In genomic region chr3:58714767-58715166, GRCm38 (mm10) we compare ENCODE assay signal across 21 mouse cellular contexts. TPM values are rescaled to one million over a fixed set of nuclear protein-coding genes. Genes with fewer than 3 reads are reported as not detected.
DNase-seq lines count a peak whose midpoint lies in the region; ATAC-seq and TF ChIP-seq lines count a peak whose summit lies in the region.
"Had no signal": no experiment of that assay in that cellular context is flagged by ENCODE, and none has a peak within 500 bp of the region (broad histone marks: within the 10 kb centered on the region; RNA-seq: fewer than 3 reads in every experiment).

No protein-coding gene starts in this region.

- H3K79me2 ChIP-seq in CH12.LX (replicated peaks; ENCODE audit: control insufficient read depth, extremely low read depth, insufficient read depth, poor library complexity, severe bottlenecking), result no peaks in the 10 kb centered on the region; the same call in 1 of the 2 replicates

- H3K27me3 ChIP-seq in heart, embryonic 13.5 days (replicated peaks), result no peaks in the 10 kb centered on the region
- H3K27me3 ChIP-seq in CH12.LX (replicated peaks), result no peaks in the 10 kb centered on the region
- H3K27me3 ChIP-seq: embryonic facial prominence, embryonic 12.5 days; forebrain, embryonic 12.5 days; heart, embryonic 12.5 days; intestine, embryonic 15.5 days had no signal

- no peaks in the 10 kb centered on the region for H3K36me3 ChIP-seq in heart, embryonic 13.5 days
- peaks cover 3 to 63% of the 10 kb centered on the region in 2 experiments for H3K36me3 ChIP-seq in CH12.LX (replicated peaks in 1 of 2; ENCODE audit: control insufficient read depth in 1 of 2, insufficient read depth in 1 of 2, low read length in 1 of 2)
- H3K36me3 ChIP-seq: embryonic facial prominence, embryonic 12.5 days; forebrain, embryonic 12.5 days; heart, embryonic 12.5 days; hindbrain, embryonic 10.5 days; intestine, embryonic 15.5 days had no signal

- no peak overlapping the region for H3K4me3 ChIP-seq in heart, embryonic 13.5 days
- H3K4me3 ChIP-seq in CH12.LX (replicated peaks in 1 of 3; ENCODE audit: low read depth in 2 of 3, low read length in 2 of 3, poor library complexity in 1 of 3), result no peak overlapping the region
- H3K4me3 ChIP-seq: embryonic facial prominence, embryonic 12.5 days; forebrain, embryonic 12.5 days; heart, embryonic 12.5 days; hindbrain, embryonic 10.5 days; intestine, embryonic 15.5 days had no signal

- H3K9me3 ChIP-seq in heart, embryonic 13.5 days, result peaks cover 4% of the 10 kb centered on the region
- H3K9me3 ChIP-seq in CH12.LX (replicated peaks; ENCODE audit: low read length), result peaks cover 36% of the 10 kb centered on the region
- H3K9me3 ChIP-seq: forebrain, embryonic 12.5 days; intestine, embryonic 15.5 days had no signal

- no peak for TF ChIP-seq POLR2A in CH12.LX (IDR thresholded peaks at IDR 0.05; ENCODE audit: low read depth, low read length)

- TF ChIP-seq EP300 in CH12.LX (IDR thresholded peaks at IDR 0.05; ENCODE audit: low read length), result no peak

- no peak overlapping the region for H3K9ac ChIP-seq in heart, embryonic 13.5 days
- no peak overlapping the region for H3K9ac ChIP-seq in CH12.LX (ENCODE audit: insufficient read depth, low read depth)
- H3K9ac ChIP-seq: embryonic facial prominence, embryonic 12.5 days; forebrain, embryonic 12.5 days; heart, embryonic 12.5 days; hindbrain, embryonic 14.5 days; intestine, embryonic 15.5 days had no signal

- H3K27ac ChIP-seq in heart, embryonic 13.5 days (replicated peaks), result 0 out of 2 replicates have a peak overlapping the region, but pooled peaks have one; percentile 58
- H3K27ac ChIP-seq in CH12.LX (ENCODE audit: insufficient read depth, low read depth), result 0 out of 2 replicates have a peak overlapping the region, but pooled peaks have one; percentile 45
- H3K27ac ChIP-seq: embryonic facial prominence, embryonic 12.5 days; forebrain, embryonic 12.5 days; hindbrain, embryonic 10.5 days; hindbrain, embryonic 14.5 days; intestine, embryonic 15.5 days had no signal

- DNase-seq in heart, adult 9 months (ENCODE audit: low spot score in 2 of 2), result no peak
- DNase-seq in A20 (ENCODE audit: low read depth, low spot score), result peak; percentile 4
- no peak for DNase-seq in CH12.LX (ENCODE audit: extremely low read depth)
- no peak for DNase-seq in spleen, postnatal 10 days (ENCODE audit: low spot score in 2 of 2)
- no peak for DNase-seq in thymus, postnatal 25 days
- DNase-seq: adrenal gland, adult 8-10 months; B cell, adult 2 months; cerebellum, adult 2 months; cerebellum, postnatal 10 days; gastrocnemius, postnatal 10 days; kidney, adult 18-20 months had no signal

- TF ChIP-seq RAD21 in CH12.LX (IDR thresholded peaks at IDR 0.05; ENCODE audit: low read depth, low read length), result no peak

- H3K4me2 ChIP-seq in heart, embryonic 13.5 days, result no peak overlapping the region
- no peak overlapping the region for H3K4me2 ChIP-seq in CH12.LX (ENCODE audit: insufficient read depth, low read depth, poor library complexity, severe bottlenecking)
- H3K4me2 ChIP-seq: embryonic facial prominence, embryonic 12.5 days; forebrain, embryonic 12.5 days; heart, embryonic 12.5 days; hindbrain, embryonic 14.5 days; intestine, embryonic 15.5 days had no signal

- H3K4me1 ChIP-seq in heart, embryonic 13.5 days, result peaks cover 20% of the 10 kb centered on the region
- H3K4me1 ChIP-seq in CH12.LX (ENCODE audit: control insufficient read depth in 1 of 2, insufficient read depth in 2 of 2), result peaks cover 19 to 28% of the 10 kb centered on the region in 2 experiments
- H3K4me1 ChIP-seq: embryonic facial prominence, embryonic 12.5 days; forebrain, embryonic 12.5 days; intestine, embryonic 15.5 days had no signal

- 26% methylated on average over 2 of the region's 2 CpGs for whole genome bisulfite sequencing in heart, embryonic 13.5 days

- TF ChIP-seq CTCF in CH12.LX (conservative IDR thresholded peaks at IDR 0.05 in 1 of 2, IDR thresholded peaks at IDR 0.05 in 1 of 2; ENCODE audit: low read depth in 2 of 2, low read length in 2 of 2), result no peak

- in situ Hi-C loops in CH12.LX (cut with MboI; ENCODE audit: low pct_ligation_motif_present, low pct_unique_long_range_greater_than_20kb, low sequenced_read_pairs), result no loop called here

- no peak for ATAC-seq in heart, embryonic 13.5 days (ENCODE audit: extremely low read depth, insufficient number of reproducible peaks, low FRiP score, low TSS enrichment)
- ATAC-seq in common myeloid progenitor, adult 5-6 weeks (replicated peaks; ENCODE audit: low read depth, poor library complexity, severe bottlenecking), result peak; percentile 71
- ATAC-seq: CD4-positive, CD25-positive, alpha-beta regulatory T cell, adult 4 months; forebrain, embryonic 16.5 days had no signal

- dilution Hi-C loops in CH12.LX (cut with MboI; ENCODE audit: extremely low pct_ligation_motif_present, extremely low pct_unique_long_range_greater_than_20kb, low sequenced_read_pairs), result no loop called here

TF ChIP-seq in CH12.LX, 34 proteins besides CTCF, POLR2A, EP300 and RAD21:
- TF ChIP-seq HCFC1 (IDR thresholded peaks at IDR 0.05; ENCODE audit: low read depth, low read length), result no peak
- TF ChIP-seq MAZ (IDR thresholded peaks at IDR 0.05; ENCODE audit: low read depth, low read length), result no peak
- no peak for TF ChIP-seq ELF1 (IDR thresholded peaks at IDR 0.05; ENCODE audit: low read depth, low read length)
- no peak for TF ChIP-seq GABPA (IDR thresholded peaks at IDR 0.05; ENCODE audit: insufficient replicate concordance, low read depth, low read length)

RNA-seq across cellular contexts. Expression of gene Siah2, which starts 22.6 kb away (rescaled TPM):
- 4.5 TPM in 2 replicates for polyA plus RNA-seq in heart, embryonic 13.5 days (2015; fragmentation: Nextera tagmentation; extraction: Ambion mirVana)
- total RNA-seq in CH12.LX (2012; rRNA removed), result 125 and 140 TPM in 2 replicates
- 119 and 142 TPM in 2 replicates for total RNA-seq in CH12.LX (2014; rRNA removed)
- polyA plus RNA-seq in CH12.LX (2012; ENCODE audit: insufficient read length, low read depth), result 99.0 and 104 TPM in 2 replicates
- total RNA-seq in common myeloid progenitor, adult 5-6 weeks (2017), result 11.3 and 13.2 TPM in 2 replicates
